Mouse (Mus musculus) small intestine, adult 2 months (tissue): ENCODE data around the gene Abcf2.

Experiments used
- CTCF ChIP-seq: fragments of 200-500 bp; IDR thresholded peaks from 2 replicates; pipeline ENCODE4 v1.5.1; 2012; ENCODE audit warnings: low read depth, mild to moderate bottlenecking, control low read depth, inconsistent platforms, low read length, moderate library complexity, mixed read lengths; ENCODE audit not compliant: insufficient replicate concordance, insufficient read length; ENCODE audit errors: extremely low read depth
- POLR2A ChIP-seq: fragments of 200-500 bp; IDR thresholded peaks from 2 replicates; pipeline ENCODE4 v1.6.1; 2012; ENCODE audit warnings: low read depth, mild to moderate bottlenecking, control low read depth, inconsistent platforms, low read length, moderate library complexity

GRCm38 (mm10) chr5:24575948-24576347 is 1.3 kb downstream of the Abcf2 start:
- no peak for TF ChIP-seq CTCF
- no peak for TF ChIP-seq POLR2A
